Mouse (Mus musculus): ENCODE measurements around the gene Grrp1. TPM values are rescaled to one million over a fixed set of nuclear protein-coding genes. Genes with fewer than 3 reads are reported as not detected.

The Grrp1 gene
- polyA plus RNA-seq, 1 experiment from 2014 or later = 18.9 TPM

GRCm38 (mm10) chr4:134250930-134251240 is 3.0 kb downstream of the Grrp1 start:
- peak overlapping the region; percentile 56 for H3K4me3 ChIP-seq
- no peaks in the 10 kb centered on the region for H3K36me3 ChIP-seq
- H3K9me3 ChIP-seq = no peaks in the 10 kb centered on the region
- peaks cover 50% of the 10 kb centered on the region for H3K27me3 ChIP-seq
- peaks cover 59% of the 10 kb centered on the region for H3K4me1 ChIP-seq (replicated peaks)
- ATAC-seq (ENCODE audit: low FRiP score, low read depth) = no peak
- H3K4me2 ChIP-seq = peak overlapping the region; percentile 89
- H3K9ac ChIP-seq = peak overlapping the region; percentile 61
- WGBS = 5% methylated on average over 10 of the region's 10 CpGs
- H3K27ac ChIP-seq (replicated peaks) = peak overlapping the region; percentile 86

- Histone ChIP-seq H3K9me3 (no peaks in the 10 kb centered on the region), H3K27me3 (peaks cover 50% of the 10 kb centered on the region), H3K27ac (replicated peaks) (peak overlapping the region; percentile 86), H3K4me2 (peak overlapping the region; percentile 89), H3K4me1 (replicated peaks) (peaks cover 63% of the 10 kb centered on the region), H3K9ac (peak overlapping the region; percentile 61), H3K4me3 (peak overlapping the region; percentile 56), H3K36me3 (no peaks in the 10 kb centered on the region)
- no peak for ATAC-seq (ENCODE audit: low FRiP score, low read depth)
- 6% methylated on average over 27 of the region's 27 CpGs for WGBS
These were observed 3.6 kb downstream of the Grrp1 start for GRCm38 (mm10) chr4:134250116-134250929.

- Histone ChIP-seq H3K4me2 (peak overlapping the region; percentile 89), H3K4me3 (peak overlapping the region; percentile 56), H3K9ac (peak overlapping the region; percentile 41), H3K9me3 (no peaks in the 10 kb centered on the region), H3K27ac (replicated peaks) (no peak overlapping the region), H3K27me3 (peaks cover 45% of the 10 kb centered on the region), H3K36me3 (no peaks in the 10 kb centered on the region), H3K4me1 (replicated peaks) (peaks cover 68% of the 10 kb centered on the region)
- WGBS = under 1% methylated on average over 30 of the region's 30 CpGs
- peak; percentile 29; the same call in 1 of the 2 replicates for ATAC-seq (ENCODE audit: low FRiP score, low read depth)
These were observed 4.3 kb downstream of the Grrp1 start for GRCm38 (mm10) chr4:134249651-134250050.

- 75% methylated on average over 7 of the region's 7 CpGs for WGBS
- no peak for ATAC-seq (ENCODE audit: low FRiP score, low read depth)
- H3K9me3 ChIP-seq = no peaks in the 10 kb centered on the region
- H3K36me3 ChIP-seq = no peaks in the 10 kb centered on the region
- peaks cover 20% of the 10 kb centered on the region for H3K27me3 ChIP-seq
- H3K27ac ChIP-seq (replicated peaks) = 0 out of 2 replicates have a peak within 1 kb of the TSS, but pooled peaks have one; percentile 43
- H3K9ac ChIP-seq = peak within 1 kb of the TSS; percentile 62; the same call in 1 of the 2 replicates
- peak within 1 kb of the TSS; percentile 63 for H3K4me3 ChIP-seq
- peak within 1 kb of the TSS; percentile 75 for H3K4me2 ChIP-seq
- peaks cover 58% of the 10 kb centered on the region for H3K4me1 ChIP-seq (replicated peaks)
These were observed 7.1 kb downstream of the Grrp1 start, which contains the start of gene Gm30191 for GRCm38 (mm10) chr4:134246719-134247258. Gene Gm30191 (plus strand): TSS chr4:134246935.

GRCm38 (mm10) chr4:134246256-134246655 is 7.7 kb downstream of the Grrp1 start:
- WGBS = 19% methylated on average over 4 of the region's 4 CpGs
- H3K27ac ChIP-seq (replicated peaks) = no peak overlapping the region
- peak; percentile 11; the same call in 1 of the 2 replicates for ATAC-seq (ENCODE audit: low FRiP score, low read depth)

GRCm38 (mm10) chr4:134245148-134245843 is 8.6 kb downstream of the Grrp1 start, which contains the start of gene Zfp593:
Gene Zfp593 (minus strand): TSS chr4:134245592.
- peaks cover 19% of the 10 kb centered on the region for H3K27me3 ChIP-seq
- peak; percentile 78 for ATAC-seq (ENCODE audit: low FRiP score, low read depth)
- peak within 1 kb of the TSS; percentile 43; the same call in 1 of the 2 replicates for H3K27ac ChIP-seq (replicated peaks)

More at GRCm38 (mm10) chr4:134246256-134246655, 7.7 kb downstream of the Grrp1 start:
- no peak overlapping the region for H3K9ac ChIP-seq
- H3K36me3 ChIP-seq = no peaks in the 10 kb centered on the region
- H3K27me3 ChIP-seq = peaks cover 19% of the 10 kb centered on the region
- peaks cover 53% of the 10 kb centered on the region for H3K4me1 ChIP-seq (replicated peaks)
- H3K9me3 ChIP-seq = no peaks in the 10 kb centered on the region
- no peak overlapping the region for H3K4me2 ChIP-seq
- no peak overlapping the region for H3K4me3 ChIP-seq

GRCm38 (mm10) chr4:134243516-134244250 is 10.2 kb downstream of the Grrp1 start, which contains the start of gene E130218I03Rik:
Gene E130218I03Rik (plus strand): TSS chr4:134243662.
- H3K9ac ChIP-seq = no peak within 1 kb of the TSS
- peaks cover 32% of the 10 kb centered on the region for H3K4me1 ChIP-seq (replicated peaks)
- H3K27ac ChIP-seq (replicated peaks) = no peak within 1 kb of the TSS
- peaks cover 22% of the 10 kb centered on the region for H3K27me3 ChIP-seq
- H3K9me3 ChIP-seq = no peaks in the 10 kb centered on the region
- no peak for ATAC-seq (ENCODE audit: low FRiP score, low read depth)
- no peaks in the 10 kb centered on the region for H3K36me3 ChIP-seq
- H3K4me2 ChIP-seq = peak within 1 kb of the TSS; percentile 75
- 91% methylated on average over 17 of the region's 17 CpGs for WGBS
- peak within 1 kb of the TSS; percentile 63 for H3K4me3 ChIP-seq

More at GRCm38 (mm10) chr4:134245148-134245843, 8.6 kb downstream of the Grrp1 start, which contains the start of gene Zfp593:
- H3K4me1 ChIP-seq (replicated peaks) = peaks cover 43% of the 10 kb centered on the region
- H3K4me2 ChIP-seq = peak within 1 kb of the TSS; percentile 75
- under 1% methylated on average over 54 of the region's 60 CpGs for WGBS
- H3K36me3 ChIP-seq = no peaks in the 10 kb centered on the region
- no peaks in the 10 kb centered on the region for H3K9me3 ChIP-seq
- H3K9ac ChIP-seq = peak within 1 kb of the TSS; percentile 62
- peak within 1 kb of the TSS; percentile 63 for H3K4me3 ChIP-seq

- no peak overlapping the region for H3K27ac ChIP-seq (replicated peaks)
- WGBS = 13% methylated on average over 10 of the region's 10 CpGs
- H3K9me3 ChIP-seq = no peaks in the 10 kb centered on the region
- no peak overlapping the region for H3K4me3 ChIP-seq
- H3K4me2 ChIP-seq = peak overlapping the region; percentile 39
- 0 out of 2 replicates have a peak, but pooled peaks have one; percentile 20 for ATAC-seq (ENCODE audit: low FRiP score, low read depth)
- peaks cover 13% of the 10 kb centered on the region for H3K4me1 ChIP-seq (replicated peaks)
- no peak overlapping the region for H3K9ac ChIP-seq
- H3K27me3 ChIP-seq = peaks cover 18% of the 10 kb centered on the region
- no peaks in the 10 kb centered on the region for H3K36me3 ChIP-seq
These were observed 15.2 kb downstream of the Grrp1 start for GRCm38 (mm10) chr4:134238686-134239085.

GRCm38 (mm10) chr4:134238279-134238651 is 15.6 kb downstream of the Grrp1 start, which contains the start of gene Cnksr1:
Gene Cnksr1 (minus strand): TSS chr4:134238399.
- Histone ChIP-seq H3K27me3 (peaks cover 18% of the 10 kb centered on the region), H3K4me3 (no peak within 1 kb of the TSS), H3K4me1 (replicated peaks) (peaks cover 12% of the 10 kb centered on the region), H3K4me2 (peak within 1 kb of the TSS; percentile 39), H3K9ac (no peak within 1 kb of the TSS), H3K36me3 (no peaks in the 10 kb centered on the region), H3K27ac (replicated peaks) (no peak within 1 kb of the TSS), H3K9me3 (no peaks in the 10 kb centered on the region)
- WGBS = 5% methylated on average over 18 of the region's 18 CpGs
- peak; percentile 42; the same call in 1 of the 2 replicates for ATAC-seq (ENCODE audit: low FRiP score, low read depth)

GRCm38 (mm10) chr4:134237582-134238278 is 16.2 kb downstream of the Grrp1 start:
- peaks cover 18% of the 10 kb centered on the region for H3K27me3 ChIP-seq
- no peak for ATAC-seq (ENCODE audit: low FRiP score, low read depth)
- H3K4me1 ChIP-seq (replicated peaks) = peaks cover 12% of the 10 kb centered on the region
- 25% methylated on average over 19 of the region's 19 CpGs for WGBS
- H3K27ac ChIP-seq (replicated peaks) = no peak overlapping the region
- H3K9ac ChIP-seq = no peak overlapping the region
- no peaks in the 10 kb centered on the region for H3K9me3 ChIP-seq
- H3K36me3 ChIP-seq = no peaks in the 10 kb centered on the region
- peak overlapping the region; percentile 39 for H3K4me2 ChIP-seq
- no peak overlapping the region for H3K4me3 ChIP-seq

- Histone ChIP-seq H3K27me3 (peaks cover 18% of the 10 kb centered on the region), H3K36me3 (no peaks in the 10 kb centered on the region), H3K9ac (no peak overlapping the region), H3K4me3 (no peak overlapping the region), H3K9me3 (no peaks in the 10 kb centered on the region), H3K27ac (replicated peaks) (no peak overlapping the region), H3K4me1 (replicated peaks) (peaks cover 12% of the 10 kb centered on the region), H3K4me2 (no peak overlapping the region)
- 80% methylated on average over 5 of the region's 5 CpGs for WGBS
- ATAC-seq (ENCODE audit: low FRiP score, low read depth) = no peak
These were observed 19.0 kb downstream of the Grrp1 start for GRCm38 (mm10) chr4:134234876-134235275.
